Mouse (Mus musculus): ENCODE results near the gene Cdc25a.

The Cdc25a gene

DNA sequence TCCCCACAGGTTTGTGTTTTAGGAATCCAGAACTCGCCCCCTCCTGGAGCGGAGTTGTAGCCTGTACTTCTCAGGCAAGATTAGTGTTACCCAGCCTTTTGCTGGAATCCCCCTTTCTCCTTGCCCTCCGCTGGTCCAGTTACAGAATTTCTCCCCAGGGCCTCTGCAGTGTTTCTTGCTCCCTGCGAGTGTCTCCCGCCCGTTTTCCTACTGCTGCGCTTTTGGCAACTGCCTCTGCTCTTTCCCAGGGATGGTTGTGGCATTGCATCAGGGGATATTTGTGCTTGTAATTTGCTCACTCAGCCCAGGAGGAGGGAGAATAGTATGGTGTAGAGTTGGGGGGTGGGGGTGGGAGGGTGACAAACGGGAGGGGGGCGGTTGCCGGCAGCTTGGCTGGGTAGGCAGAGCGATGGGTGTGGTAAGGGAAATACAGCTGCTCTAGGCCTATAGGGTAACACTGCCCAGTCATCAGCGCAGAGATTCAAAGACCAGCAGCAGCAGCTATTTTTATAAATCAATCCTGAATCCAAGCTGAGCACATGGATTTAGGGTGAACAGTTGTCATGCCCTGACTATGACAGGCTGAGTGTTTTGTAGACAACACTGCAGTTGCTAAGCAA lies 57.5 kb downstream of the Cdc25a start:
- no peak for DNase-seq (ENCODE audit: low spot score)

DNA sequence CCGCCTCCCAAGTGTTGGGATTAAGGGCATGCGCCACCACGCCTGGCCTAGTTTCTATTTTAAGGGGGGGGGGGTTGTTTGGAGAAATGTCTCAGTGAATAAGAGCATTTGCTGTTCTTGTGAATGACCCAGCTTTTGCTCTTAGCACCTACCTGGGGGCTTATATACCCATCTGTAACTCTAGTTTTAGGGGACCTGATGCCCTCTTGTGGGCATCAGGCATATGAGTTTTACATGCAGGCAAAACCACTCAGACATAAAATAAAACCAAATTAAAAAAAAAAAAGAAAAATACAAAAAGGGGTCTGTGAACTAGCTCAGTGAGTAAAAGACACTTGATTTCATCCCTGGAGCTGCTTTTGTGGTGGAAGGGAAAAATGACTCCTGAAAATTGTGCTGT lies 64.0 kb downstream of the Cdc25a start:
- DNase-seq (ENCODE audit: low spot score) = no peak

GRCm38 (mm10) chr9:109942796-109943195 lies 67.4 kb downstream of the Cdc25a start:
- no peak for DNase-seq (ENCODE audit: low spot score)
